Mouse (Mus musculus): ENCODE measurements around the gene Ust. TPM values are rescaled to one million over a fixed set of nuclear protein-coding genes. Genes with fewer than 3 reads are reported as not detected.

The Ust gene
- total RNA-seq, 2 experiments from 2014 or later = 0.21 to 0.47 TPM

DNA sequence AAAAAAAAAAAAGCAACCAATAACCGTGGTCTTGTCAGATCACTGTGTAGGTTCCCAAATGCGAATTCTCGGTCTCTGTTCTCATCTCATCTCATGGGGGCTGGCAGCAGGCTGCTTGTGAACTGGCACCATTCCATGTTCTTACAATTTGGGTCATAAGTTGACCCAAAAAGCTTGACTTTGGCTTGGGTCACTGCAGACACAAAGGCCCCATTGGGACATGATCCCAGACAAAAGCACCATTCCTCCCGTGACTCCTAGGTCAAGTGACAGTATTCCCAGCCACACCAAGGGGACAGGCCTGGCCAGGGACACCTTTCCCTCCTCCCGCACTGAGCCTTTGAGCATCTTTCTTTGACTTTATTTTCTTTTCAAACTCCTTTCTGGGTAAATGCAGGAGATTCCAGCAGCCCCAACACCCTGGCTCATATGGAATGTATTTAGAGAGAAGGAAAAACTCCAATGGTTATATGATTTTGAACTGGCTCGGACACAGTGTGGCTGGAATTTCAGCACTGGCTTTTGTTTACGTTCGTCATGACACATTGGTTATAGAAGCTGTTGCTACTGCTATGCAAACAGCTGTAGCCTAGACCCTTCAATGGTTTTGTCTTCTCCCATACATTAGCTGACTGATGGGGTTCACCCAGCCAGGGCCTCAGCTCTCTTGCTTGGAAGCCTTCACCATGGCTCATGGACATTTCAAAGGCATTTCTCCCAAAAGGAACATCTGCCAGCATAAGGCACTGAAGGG lies 285.3 kb downstream of the Ust start:
- ATAC-seq (replicated peaks; ENCODE audit: poor library complexity) = no peak

DNA sequence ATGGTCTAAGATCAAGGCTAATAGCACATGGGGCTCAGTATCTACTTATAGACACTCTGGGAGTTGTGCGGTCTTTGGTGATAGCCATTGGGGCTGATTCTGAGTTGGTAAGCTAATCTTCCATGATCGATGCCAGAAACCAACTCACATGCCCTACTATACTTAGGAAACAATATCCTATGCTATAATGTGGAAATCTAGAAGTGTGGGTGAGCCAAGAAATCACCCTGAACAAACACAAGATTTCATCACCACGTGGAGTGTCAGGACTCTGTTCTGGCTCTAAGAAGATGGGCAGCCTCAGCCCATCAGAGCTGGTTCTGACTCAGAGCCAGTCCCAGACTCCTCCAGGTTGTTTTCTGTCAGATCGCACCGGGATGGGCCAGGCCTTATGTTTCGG lies 286.1 kb downstream of the Ust start:
- ATAC-seq (replicated peaks; ENCODE audit: poor library complexity) = no peak

DNA sequence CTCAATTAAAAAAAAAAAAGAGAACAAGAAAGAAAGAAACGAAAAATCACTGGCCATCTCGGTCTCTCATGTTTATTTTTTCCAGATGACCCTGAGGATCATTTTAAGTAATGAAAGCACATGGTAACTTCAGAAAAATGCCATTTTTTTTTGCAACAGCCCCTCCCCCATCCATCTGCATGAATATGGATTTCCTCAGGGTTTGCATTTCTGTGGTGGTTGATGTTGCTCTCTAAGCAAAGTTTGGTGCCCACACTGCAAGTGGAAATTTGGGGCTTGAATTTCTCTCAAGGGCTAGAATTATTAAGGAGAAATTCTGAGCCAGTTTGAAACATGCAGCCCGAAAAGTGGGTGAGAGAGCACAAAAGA lies 290.3 kb downstream of the Ust start:
- ATAC-seq (replicated peaks; ENCODE audit: poor library complexity) = no peak

DNA sequence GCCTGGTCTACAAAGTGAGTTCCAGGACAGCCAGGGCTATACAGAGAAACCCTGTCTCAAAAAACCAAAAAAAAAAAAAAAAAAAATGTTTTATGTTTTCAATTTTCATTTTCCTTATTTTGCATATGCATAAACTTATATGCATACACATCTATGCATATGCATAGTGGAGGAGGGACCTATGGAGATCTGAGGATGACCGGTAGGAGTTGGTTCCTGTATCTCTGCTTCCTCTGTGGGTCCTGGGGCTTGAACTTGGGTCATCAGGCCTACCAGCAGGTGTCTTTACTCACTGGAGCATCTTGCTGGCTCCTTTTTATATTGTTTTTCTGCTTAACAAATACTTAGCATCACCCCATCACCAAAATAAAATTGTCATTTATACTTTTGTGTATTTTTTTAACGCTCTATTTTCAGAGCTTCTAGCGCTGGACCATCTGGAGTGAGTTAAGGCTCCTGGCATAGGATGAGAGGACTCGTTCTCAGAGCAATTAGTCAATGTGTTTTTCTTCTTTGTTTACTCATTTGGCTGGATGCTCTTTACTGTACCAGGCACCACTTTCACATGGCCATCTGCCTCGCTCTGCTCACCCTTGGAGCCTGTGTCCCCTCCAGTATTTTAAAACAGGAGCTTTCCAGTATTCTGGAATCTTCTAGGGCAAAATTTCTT lies 290.8 kb downstream of the Ust start:
- no peak for ATAC-seq (replicated peaks; ENCODE audit: poor library complexity)

DNA sequence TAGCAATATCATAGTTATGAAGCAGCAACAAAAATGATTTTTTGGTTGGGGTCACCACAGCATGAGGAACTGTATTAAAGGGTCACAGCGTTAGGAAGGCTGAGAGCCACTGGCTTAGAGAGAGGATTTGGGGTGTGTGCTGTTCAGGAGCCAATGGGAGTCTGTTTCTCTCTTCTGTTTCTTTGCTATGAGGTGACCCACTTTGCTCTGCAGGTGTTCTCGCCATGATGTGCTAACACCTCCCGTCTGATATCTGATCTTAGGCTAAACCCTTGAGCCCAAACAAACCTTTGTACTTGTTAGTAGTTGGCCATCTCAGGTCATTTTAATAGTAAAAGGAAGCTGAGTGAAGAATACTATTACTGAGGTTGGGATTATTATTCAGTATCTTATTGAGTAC lies 292.0 kb downstream of the Ust start:
- ATAC-seq (replicated peaks; ENCODE audit: poor library complexity) = no peak

DNA sequence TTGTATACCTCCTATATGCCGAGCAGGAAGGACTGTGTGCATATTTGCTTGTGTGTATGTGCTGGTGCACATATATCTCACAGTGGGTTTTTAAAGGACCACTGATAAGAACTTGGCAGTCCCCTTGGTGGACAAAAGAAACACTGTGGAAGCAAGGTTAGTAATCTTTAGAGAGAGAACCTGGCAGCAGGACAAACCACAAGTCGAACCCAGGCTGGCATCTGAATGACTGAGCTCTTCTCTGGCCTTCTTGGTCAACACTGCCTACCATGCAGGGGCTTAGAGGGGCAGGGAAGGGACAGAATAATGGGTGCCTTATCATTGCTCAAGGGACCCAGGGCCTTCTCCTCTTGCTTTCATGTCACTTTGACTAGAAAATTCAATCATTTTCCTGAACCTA lies 294.0 kb downstream of the Ust start:
- ATAC-seq (replicated peaks; ENCODE audit: poor library complexity) = no peak

DNA sequence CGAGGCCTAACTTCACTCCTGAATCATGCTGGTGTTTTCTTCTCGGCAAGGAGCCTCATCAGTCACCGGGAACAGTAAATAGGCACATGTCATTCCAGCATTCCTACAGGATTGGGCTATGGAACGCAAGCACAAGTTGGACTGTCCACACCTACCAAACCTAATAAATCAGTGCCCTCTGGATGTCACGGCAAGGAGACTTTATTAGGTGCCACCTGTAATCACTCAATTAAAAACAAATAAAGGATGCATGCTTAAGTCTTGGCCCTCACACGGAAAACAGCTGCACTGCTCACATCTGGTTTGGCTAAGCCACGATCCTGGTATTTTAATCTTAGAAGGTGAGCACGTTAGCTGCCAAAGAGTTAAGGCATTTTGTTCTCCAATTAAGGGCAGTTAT lies 294.6 kb downstream of the Ust start:
- ATAC-seq (replicated peaks; ENCODE audit: poor library complexity) = no peak

DNA sequence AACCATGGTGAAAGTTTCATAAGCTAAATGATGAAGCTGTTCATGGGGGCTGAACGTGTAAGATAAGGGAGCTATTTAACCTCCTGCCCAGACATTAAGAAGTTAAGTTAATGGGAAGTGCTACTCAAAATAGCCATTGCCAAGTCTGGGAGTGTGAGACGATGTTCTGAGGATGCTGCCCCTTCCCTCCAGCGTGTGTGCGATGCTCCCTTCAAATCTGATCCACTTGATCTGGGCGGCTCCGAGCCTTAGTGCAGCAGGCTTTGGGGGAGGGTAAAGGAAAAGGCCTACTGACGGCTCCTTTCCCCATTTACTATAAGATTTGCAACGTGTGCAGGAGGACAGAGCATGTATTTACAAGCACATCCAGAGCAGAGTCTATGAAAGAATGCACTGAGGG lies 301.7 kb downstream of the Ust start:
- ATAC-seq (replicated peaks; ENCODE audit: poor library complexity) = no peak

DNA sequence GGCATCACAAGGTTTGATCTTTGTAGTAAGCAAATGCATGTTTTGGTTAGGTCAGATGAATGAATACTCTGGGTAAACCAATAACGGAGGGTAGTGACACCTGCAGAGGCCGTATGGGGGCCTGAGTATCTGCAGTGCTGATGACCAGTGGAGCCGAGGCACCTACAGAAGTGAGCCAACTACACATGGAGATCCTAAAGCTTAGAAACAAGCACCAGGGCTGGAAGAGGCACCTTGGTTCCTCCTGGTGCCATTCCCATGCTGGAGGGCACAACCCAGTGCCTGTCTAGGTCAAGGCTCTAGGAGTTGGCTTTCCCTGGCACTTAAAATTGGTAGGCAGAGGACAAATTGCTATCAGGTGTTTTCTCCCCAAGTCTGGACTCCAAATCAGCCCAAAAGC lies 303.4 kb downstream of the Ust start:
- ATAC-seq (replicated peaks; ENCODE audit: poor library complexity) = no peak

DNA sequence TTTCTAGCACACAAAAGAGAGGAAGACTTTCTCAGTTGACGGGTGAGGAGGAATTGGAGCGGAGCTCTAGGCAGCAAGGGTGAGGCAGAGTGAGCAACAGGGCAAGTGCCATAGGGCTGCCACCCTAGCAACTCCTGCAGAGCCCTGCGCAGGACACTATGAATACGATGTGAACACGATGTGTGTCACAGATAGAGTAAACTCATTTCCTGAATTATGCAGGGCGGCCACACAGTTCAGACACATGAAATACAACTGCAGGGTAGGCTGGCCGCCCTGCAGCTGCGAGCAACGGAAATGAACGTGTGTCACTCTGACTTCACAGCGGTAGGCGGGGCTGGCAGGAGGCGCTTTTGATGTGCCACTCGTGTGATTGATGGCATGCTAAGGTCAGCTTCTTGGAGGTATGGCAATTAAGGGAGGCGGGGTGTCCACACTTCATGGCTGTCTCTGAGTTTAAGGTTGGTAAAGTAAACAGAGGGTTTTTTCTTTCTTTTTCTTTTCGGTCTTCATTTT lies 304.7 kb downstream of the Ust start:
- ATAC-seq (replicated peaks; ENCODE audit: poor library complexity) = peak; percentile 98

DNA sequence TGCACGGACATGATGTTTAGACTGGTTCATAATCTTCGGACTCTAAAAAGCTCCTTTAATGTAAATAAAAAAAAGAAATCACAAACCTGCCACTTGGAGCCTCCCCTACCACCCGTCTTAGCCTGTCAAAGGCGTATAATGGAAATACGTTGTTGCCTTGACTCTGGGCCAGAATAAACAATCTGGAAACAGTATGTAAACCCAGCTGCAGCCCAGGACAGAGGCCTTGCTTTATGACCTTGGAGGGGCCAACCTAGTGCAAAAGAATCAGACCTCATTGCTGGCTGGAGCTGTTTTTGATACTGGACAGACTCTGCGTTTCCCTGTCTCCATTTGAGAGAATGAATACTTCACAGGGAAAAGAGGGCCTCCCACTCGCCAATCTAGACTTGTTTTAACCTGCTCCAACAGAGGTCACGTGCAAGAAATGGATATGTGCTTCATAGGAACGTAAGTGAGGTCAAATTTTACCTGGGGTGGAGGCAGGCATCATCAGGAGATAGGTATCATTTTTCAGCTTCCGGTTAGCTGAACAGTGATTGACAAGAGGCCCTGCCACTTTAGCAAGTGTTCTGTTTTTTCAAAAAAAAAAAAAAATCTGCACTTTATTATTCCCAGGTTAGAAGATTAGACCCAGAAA lies 305.2 kb downstream of the Ust start:
- 0 out of 2 replicates have a peak, but pooled peaks have one; percentile 16 for ATAC-seq (replicated peaks; ENCODE audit: poor library complexity)

DNA sequence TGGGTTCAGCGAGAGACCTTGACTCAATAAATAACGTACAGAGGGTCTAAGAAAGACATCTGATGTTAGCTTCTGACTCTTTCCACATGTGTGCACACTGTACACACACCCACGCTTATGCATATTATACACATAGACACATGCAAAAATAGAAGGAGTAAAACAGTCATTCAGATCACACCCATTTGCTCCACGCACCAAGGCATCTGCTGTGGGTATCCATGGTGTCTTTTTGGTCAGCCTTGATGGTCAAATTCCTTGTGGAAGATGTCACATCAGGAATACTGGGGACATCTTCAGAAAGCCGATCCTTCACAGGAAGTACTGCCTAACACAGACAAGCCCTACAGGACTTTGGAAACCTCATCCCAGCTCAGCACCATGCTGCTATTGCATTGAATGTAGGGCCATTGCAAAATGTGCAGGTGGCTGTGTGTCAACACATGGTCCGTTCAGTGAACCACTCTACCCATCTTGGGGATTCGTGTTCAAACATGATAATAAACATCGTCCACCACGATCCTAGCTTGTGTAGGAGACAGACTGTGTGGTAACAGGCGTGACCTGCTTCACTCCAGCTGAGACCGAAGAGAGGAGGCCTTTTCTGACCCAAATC lies 305.9 kb downstream of the Ust start:
- ATAC-seq (replicated peaks; ENCODE audit: poor library complexity) = no peak

DNA sequence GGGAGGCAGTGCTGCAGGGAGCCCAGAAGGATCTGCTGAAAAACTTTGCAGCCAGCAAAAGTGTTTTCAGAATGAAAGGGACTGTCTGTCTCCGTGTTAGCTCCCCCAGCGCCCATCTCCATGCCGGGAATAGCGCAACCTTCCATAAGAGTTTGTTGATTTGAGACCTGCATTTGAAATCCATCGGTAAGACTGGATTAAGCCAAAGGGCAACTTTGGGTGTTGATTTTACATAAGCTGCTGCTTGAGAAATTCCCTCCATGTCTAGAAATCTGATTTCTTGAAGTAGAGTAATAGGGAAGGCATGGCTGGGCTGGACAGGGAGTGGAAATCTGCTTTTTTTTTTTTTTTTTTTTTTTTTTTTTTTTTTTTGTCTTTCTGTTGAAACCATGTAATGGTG lies 306.9 kb downstream of the Ust start:
- no peak for ATAC-seq (replicated peaks; ENCODE audit: poor library complexity)

DNA sequence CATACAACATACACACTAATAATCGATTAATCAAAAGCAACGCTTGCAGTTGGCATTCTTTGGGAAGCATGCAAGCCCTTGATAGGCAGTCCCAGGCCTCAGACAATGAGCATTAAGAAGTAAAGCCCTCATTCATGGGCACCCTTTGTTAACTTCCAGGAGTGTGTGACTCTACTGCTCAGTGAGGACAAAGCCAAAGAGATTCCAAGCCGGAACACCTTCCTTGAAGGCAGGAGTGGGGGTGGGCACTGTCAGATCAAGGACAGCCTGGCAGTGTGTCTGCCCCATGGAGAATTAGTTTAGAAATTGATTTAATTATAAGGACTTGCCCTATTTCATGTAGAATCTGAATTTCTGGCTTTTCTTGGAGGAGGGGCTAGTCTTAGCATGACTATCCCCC lies 308.3 kb downstream of the Ust start:
- ATAC-seq (replicated peaks; ENCODE audit: poor library complexity) = no peak

DNA sequence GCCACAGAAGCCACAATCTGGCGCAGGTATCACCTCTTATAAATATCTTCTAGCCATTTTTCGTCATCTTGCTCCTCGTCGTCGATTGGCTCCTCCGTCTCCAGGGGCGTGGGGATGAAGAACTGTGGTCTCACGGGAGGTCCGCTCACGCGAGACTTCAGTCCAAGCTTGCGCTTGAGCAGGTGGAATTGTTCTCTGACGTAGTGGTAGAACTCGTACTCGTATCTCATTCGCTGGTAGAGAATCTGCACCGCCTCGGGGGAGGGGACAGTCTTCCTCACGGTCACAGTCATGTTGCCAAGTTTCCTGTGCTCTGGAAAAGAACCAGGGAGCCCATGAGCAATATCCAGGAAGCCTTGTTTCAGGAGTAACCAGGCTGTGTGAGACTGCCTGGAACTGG lies 311.3 kb downstream of the Ust start:
- ATAC-seq (replicated peaks; ENCODE audit: poor library complexity) = no peak

DNA sequence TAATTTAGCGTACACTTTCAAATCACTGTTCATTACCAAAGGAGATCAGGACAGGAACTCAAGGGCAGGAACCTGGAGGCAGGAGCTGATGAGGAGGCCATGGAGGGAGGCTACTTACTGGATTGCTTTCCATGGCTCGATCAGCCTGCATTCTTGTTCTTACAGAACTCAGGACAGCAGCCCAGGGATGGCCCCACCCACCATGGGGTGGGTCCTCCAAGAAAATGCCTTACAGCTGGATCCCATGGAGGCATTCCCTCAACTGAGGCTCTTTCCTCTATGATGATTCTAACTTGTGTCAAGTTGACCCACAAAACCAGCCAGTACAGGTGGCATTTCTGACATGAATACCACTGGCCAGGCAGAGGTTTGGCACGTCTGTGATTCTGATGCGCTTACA lies 314.9 kb downstream of the Ust start:
- no peak for ATAC-seq (replicated peaks; ENCODE audit: poor library complexity)

DNA sequence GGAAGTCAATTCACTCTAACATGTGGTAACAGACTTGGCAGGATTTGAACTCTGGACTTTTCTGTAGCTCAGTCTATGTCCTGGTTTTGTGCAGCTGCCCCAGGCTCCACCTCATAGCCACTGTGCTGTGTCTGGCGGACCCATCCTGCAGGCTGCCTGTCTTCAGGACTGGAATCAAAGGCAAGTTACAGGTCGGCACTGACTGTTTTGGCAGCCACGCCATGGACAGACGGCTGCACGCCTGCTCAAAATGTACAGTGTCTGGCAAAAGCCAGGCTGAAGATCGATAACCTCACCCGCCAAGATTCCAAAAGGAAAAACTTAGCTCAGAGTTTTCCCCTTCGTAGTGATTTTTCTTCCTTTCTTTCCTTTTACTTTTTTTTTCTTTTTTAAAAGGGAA lies 318.8 kb downstream of the Ust start:
- no peak for ATAC-seq (replicated peaks; ENCODE audit: poor library complexity)

DNA sequence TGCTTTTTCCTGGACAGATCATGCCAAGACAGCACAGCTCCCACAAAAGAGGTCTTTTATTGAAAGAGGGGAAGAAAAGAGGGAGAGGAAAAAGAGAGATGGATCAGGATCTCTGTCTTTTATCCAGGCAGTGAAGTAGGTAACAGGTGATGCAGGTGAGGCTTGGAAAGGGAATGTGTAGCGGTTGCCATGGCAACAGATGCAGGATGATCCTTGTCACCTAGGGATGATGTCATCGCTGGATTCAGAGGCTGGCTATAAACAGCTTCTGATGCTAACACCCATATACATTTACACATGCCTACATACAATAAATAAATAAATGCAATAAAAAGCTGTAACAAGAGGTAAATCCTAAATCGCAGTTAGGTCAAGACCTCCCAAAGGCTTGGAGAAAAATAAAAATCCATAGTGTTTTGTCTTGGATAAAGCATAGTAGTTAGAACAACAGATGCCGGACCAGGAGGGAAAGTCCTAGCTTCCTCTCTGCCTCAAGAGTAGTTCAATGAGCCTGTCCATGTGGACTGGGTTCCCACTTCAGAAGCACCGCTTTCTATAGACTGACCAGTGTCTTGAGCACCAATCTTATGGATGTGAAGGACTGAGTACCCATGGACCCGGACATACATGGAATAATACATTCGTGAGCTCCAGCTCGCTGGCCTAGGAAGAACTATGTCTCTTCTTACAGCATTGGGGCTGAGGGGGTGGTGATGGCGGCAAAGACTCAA lies 319.4 kb downstream of the Ust start:
- no peak for ATAC-seq (replicated peaks; ENCODE audit: poor library complexity)

DNA sequence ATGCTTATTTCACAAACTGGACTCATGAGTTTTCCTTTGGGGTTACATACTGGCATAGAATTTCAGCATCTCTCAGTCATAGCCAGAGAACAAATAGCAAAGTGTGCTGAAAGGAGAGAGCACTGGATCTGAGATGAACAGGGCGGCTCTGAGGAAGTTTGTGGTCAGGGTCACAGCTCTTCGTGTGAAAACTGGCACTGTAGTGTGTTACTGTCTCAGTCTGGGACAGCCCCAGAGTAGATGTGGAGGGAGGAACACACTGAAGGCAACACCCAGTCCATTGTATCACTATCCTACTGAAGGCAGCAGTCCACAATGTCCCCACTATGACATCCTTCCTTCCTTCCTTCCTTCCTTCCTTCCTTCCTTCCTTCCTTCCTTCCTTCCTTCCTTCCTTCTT lies 321.0 kb downstream of the Ust start:
- peak; percentile 27; the same call in 1 of the 2 replicates for ATAC-seq (replicated peaks; ENCODE audit: poor library complexity)

DNA sequence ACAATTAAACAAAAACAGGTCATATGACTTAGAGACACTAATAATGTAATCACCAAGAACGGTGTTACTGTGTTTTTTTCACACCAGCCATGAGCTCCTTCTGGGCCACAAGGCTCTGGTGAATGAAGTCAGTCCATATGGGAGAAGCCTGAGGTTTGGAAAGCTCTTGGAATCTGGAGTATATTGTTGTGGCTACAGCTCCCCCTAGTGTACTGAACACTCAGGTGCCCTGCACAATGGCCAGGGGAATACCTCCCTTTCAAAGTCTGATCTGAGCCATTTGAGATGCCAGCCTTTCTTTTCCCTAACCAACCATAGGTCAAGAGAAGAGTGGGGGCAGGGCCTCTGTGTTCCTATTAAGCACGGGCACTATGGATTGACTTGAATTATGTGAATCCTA lies 322.3 kb downstream of the Ust start:
- peak; percentile 88 for ATAC-seq (replicated peaks; ENCODE audit: poor library complexity)

DNA sequence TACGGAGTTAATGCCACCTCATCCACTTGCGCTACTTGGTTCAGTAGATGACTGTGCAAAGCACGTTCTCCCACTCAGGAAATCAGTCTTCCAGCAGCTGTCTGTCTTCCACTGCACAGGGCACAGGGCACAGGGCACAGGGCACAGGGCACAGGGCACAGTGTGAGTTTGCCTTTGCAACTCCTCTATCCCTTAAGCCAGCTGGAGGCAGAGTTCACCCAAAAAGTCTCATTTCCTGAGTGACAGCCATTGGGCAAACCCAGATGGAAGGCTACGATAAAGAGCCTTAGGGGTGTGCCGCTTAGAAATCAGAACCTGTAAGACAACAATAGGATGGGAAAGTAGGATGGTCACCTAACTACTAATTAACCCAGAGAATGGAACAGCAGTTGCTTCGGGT lies 322.9 kb downstream of the Ust start:
- peak; percentile 26; the same call in 1 of the 2 replicates for ATAC-seq (replicated peaks; ENCODE audit: poor library complexity)
